Mouse (Mus musculus) CH12.LX (cell line): ENCODE measurements around the gene Wnt5b. TPM values are rescaled to one million over a fixed set of nuclear protein-coding genes. Genes with fewer than 3 reads are reported as not detected.

ENCODE experiments used
- DNase-seq: peaks from one replicate; pipeline ENCODE4 v3.0.0-alpha.2; 2013; ENCODE audit errors: extremely low read depth
- H3K27ac ChIP-seq: 2 replicates; pipeline ENCODE4 v1.5.1; 2012; ENCODE audit warnings: low read depth, mild to moderate bottlenecking, control low read depth, moderate library complexity; ENCODE audit not compliant: insufficient read depth
- H3K27me3 ChIP-seq: replicated peaks from 2 replicates; pipeline ENCODE3; 2012; ENCODE audit warnings: inconsistent platforms
- H3K36me3 ChIP-seq, 2 experiments: replicated peaks in 1 of 2; 2 replicates each; pipeline versions ENCODE3 to v1.6.1; 2012; ENCODE audit warnings: inconsistent platforms in 1 of 2, low read length in 1 of 2, mild to moderate bottlenecking in 1 of 2, mixed read lengths in 1 of 2, moderate library complexity in 1 of 2; ENCODE audit not compliant: control insufficient read depth in 1 of 2, insufficient read depth in 1 of 2
- H3K4me1 ChIP-seq, 2 experiments: 2 replicates each; pipeline ENCODE4 v1.6.1; 2012; ENCODE audit warnings: inconsistent platforms in 1 of 2, moderate library complexity in 1 of 2; ENCODE audit not compliant: insufficient read depth in 2 of 2, control insufficient read depth in 1 of 2
- H3K4me2 ChIP-seq: 2 replicates; pipeline ENCODE4 v1.6.1; 2012; ENCODE audit warnings: low read depth, mild to moderate bottlenecking, control low read depth; ENCODE audit not compliant: poor library complexity, insufficient read depth, severe bottlenecking
- H3K4me3 ChIP-seq, 3 experiments: fragments of 150-350 bp in 1 of 3; sonication (generic) in 1 of 3; replicated peaks in 1 of 3; 2 replicates each; pipeline versions ENCODE3 to v1.5.1; 2011 to 2012; ENCODE audit warnings: low read depth in 2 of 3, low read length in 2 of 3, mild to moderate bottlenecking in 2 of 3, moderate library complexity in 2 of 3, control low read depth in 1 of 3, improper control_type of control experiment in 1 of 3, inconsistent platforms in 1 of 3, mixed read lengths in 1 of 3; ENCODE audit not compliant: poor library complexity in 1 of 3
- H3K79me2 ChIP-seq: replicated peaks from 2 replicates; pipeline ENCODE4 v1.6.1; 2012; ENCODE audit warnings: mild to moderate bottlenecking, moderate library complexity; ENCODE audit not compliant: control insufficient read depth, poor library complexity, insufficient read depth, severe bottlenecking; ENCODE audit errors: extremely low read depth
- H3K9ac ChIP-seq: 2 replicates; pipeline ENCODE4 v1.6.1; 2012; ENCODE audit warnings: low read depth, mild to moderate bottlenecking, control low read depth, moderate library complexity; ENCODE audit not compliant: insufficient read depth
- H3K9me3 ChIP-seq: replicated peaks from 2 replicates; pipeline ENCODE3; 2012; ENCODE audit warnings: low read length, inconsistent platforms, mixed read lengths
- CHD2 ChIP-seq: IDR thresholded peaks from 2 replicates; pipeline ENCODE4 v1.6.1; 2011; ENCODE audit warnings: low read length, improper control_type of control experiment
- CTCF ChIP-seq, 2 experiments: IDR thresholded peaks in 1 of 2; conservative IDR thresholded peaks in 1 of 2; 2 replicates each; pipeline ENCODE4 v1.5.1; 2011 to 2012; ENCODE audit warnings: low read depth in 2 of 2, low read length in 2 of 2, improper control_type of control experiment in 1 of 2, inconsistent platforms in 1 of 2, mild to moderate bottlenecking in 1 of 2, moderate library complexity in 1 of 2
- GABPA ChIP-seq: IDR thresholded peaks from 2 replicates; pipeline ENCODE4 v1.6.1; 2012; ENCODE audit warnings: low read depth, low read length, improper control_type of control experiment, inconsistent platforms; ENCODE audit not compliant: insufficient replicate concordance
- JUND ChIP-seq: conservative IDR thresholded peaks from 2 replicates; pipeline ENCODE4 v1.6.1; 2011; ENCODE audit warnings: low read depth, low read length, improper control_type of control experiment
- KAT2A ChIP-seq: IDR thresholded peaks from 2 replicates; pipeline ENCODE4 v1.6.1; 2012; ENCODE audit warnings: low read length, improper control_type of control experiment, inconsistent platforms; ENCODE audit not compliant: insufficient replicate concordance
- MAX ChIP-seq: IDR thresholded peaks from 2 replicates; pipeline ENCODE4 v1.6.1; 2011; ENCODE audit warnings: low read length, improper control_type of control experiment
- NRF1 ChIP-seq: IDR thresholded peaks from 2 replicates; pipeline ENCODE4 v1.6.1; 2014; ENCODE audit warnings: low read depth, mild to moderate bottlenecking, inconsistent platforms, low read length, improper control_type of control experiment, moderate library complexity
- RCOR1 ChIP-seq: conservative IDR thresholded peaks from 2 replicates; pipeline ENCODE4 v1.6.1; 2012; ENCODE audit warnings: low read depth, mild to moderate bottlenecking, inconsistent platforms, low read length, improper control_type of control experiment
- SIN3A ChIP-seq: IDR thresholded peaks from 2 replicates; pipeline ENCODE4 v1.6.1; 2012; ENCODE audit warnings: low read length, improper control_type of control experiment, inconsistent platforms
- TBP ChIP-seq: conservative IDR thresholded peaks from 2 replicates; pipeline ENCODE4 v1.6.1; 2011; ENCODE audit warnings: low read depth, low read length, improper control_type of control experiment
- TCF12 ChIP-seq: IDR thresholded peaks from 2 replicates; pipeline ENCODE4 v1.6.1; 2014; ENCODE audit warnings: low read depth, mild to moderate bottlenecking, inconsistent platforms, low read length, improper control_type of control experiment
- UBTF ChIP-seq: IDR thresholded peaks from 2 replicates; pipeline ENCODE4 v1.6.1; 2012; ENCODE audit warnings: low read depth, mild to moderate bottlenecking, inconsistent platforms, low read length, improper control_type of control experiment, moderate library complexity
- dilution Hi-C: fragments of 300-500 bp; cut with MboI; formaldehyde crosslinking; loops from 2 replicates; pipeline ENCODE4 v1.14.3; 2020; ENCODE audit warnings: low sequenced_read_pairs; ENCODE audit not compliant: extremely low pct_unique_long_range_greater_than_20kb, extremely low pct_ligation_motif_present
- in situ Hi-C: fragments of 300-500 bp; cut with MboI; formaldehyde crosslinking; loops from 3 replicates; pipeline ENCODE4 v1.14.3; 2019; ENCODE audit warnings: low sequenced_read_pairs, low pct_ligation_motif_present, low pct_unique_long_range_greater_than_20kb, mixed read lengths
- polyA plus RNA-seq: library from polyadenylated mRNA; unstranded; fragments of >175 nt; gene quantifications from 2 replicates; pipeline ENCODE4 v1.2.1, GENCODE M21; 2012; ENCODE audit warnings: low read depth; ENCODE audit not compliant: insufficient read length
- total RNA-seq, 2 experiments: library from RNA; depleted of rRNA; stranded (reverse); fragments of 300-350 nt in 1 of 2; fragments of >200 nt in 1 of 2; gene quantifications; 2 replicates each; pipeline ENCODE4 v1.2.3; 2012 to 2014

The Wnt5b gene
- total and polyA plus RNA-seq, 3 experiments, result 1.2 to 2.0 (median 1.5) TPM

GRCm38 (mm10) chr6:119458166-119458565 lies 86.0 kb downstream of the Wnt5b start:
- H3K27me3 ChIP-seq, result peaks cover 6% of the 10 kb centered on the region
- H3K9ac ChIP-seq, result no peak overlapping the region
- no peaks in the 10 kb centered on the region for H3K9me3 ChIP-seq
- H3K27ac ChIP-seq, result no peak overlapping the region
- in situ Hi-C loops, result no loop called here
- no peak overlapping the region for H3K4me2 ChIP-seq
- H3K36me3 ChIP-seq, result no peaks in the 10 kb centered on the region
- no peaks in the 10 kb centered on the region for H3K79me2 ChIP-seq
- no peaks in the 10 kb centered on the region for H3K4me1 ChIP-seq
- dilution Hi-C loops, result no loop called here
- H3K4me3 ChIP-seq, result no peak overlapping the region
- no peak for TF ChIP-seq RCOR1
- no peak for TF ChIP-seq CHD2
- no peak for TF ChIP-seq GABPA
- no peak for TF ChIP-seq UBTF
- no peak for DNase-seq

- in situ Hi-C loops (no loop called here), dilution Hi-C loops (no loop called here)
- TF ChIP-seq JUND (no peak), CTCF (conservative IDR thresholded peaks at IDR 0.05 in 1 of 2, IDR thresholded peaks at IDR 0.05 in 1 of 2; ENCODE audit: low read depth in 2 of 2, low read length in 2 of 2) (no peak)
- Histone ChIP-seq H3K9me3 (no peaks in the 10 kb centered on the region), H3K9ac (no peak overlapping the region), H3K4me2 (no peak overlapping the region), H3K27ac (no peak overlapping the region), H3K79me2 (no peaks in the 10 kb centered on the region), H3K27me3 (peaks cover 4% of the 10 kb centered on the region), H3K36me3 (no peaks in the 10 kb centered on the region), H3K4me1 (no peaks in the 10 kb centered on the region; a peak in 1 of 4 replicates), H3K4me3 (no peak overlapping the region)
- no peak for DNase-seq
Measured at GRCm38 (mm10) chr6:119451981-119452499, 92.1 kb downstream of the Wnt5b start.

- H3K36me3 ChIP-seq, result no peaks in the 10 kb centered on the region
- no peak overlapping the region for H3K4me2 ChIP-seq
- H3K4me3 ChIP-seq, result no peak overlapping the region
- H3K79me2 ChIP-seq, result no peaks in the 10 kb centered on the region
- H3K9me3 ChIP-seq, result no peaks in the 10 kb centered on the region
- no peak overlapping the region for H3K27ac ChIP-seq
- peaks cover 3 to 6% of the 10 kb centered on the region in 2 experiments for H3K4me1 ChIP-seq
- in situ Hi-C loops, result no loop called here
- H3K9ac ChIP-seq, result no peak overlapping the region
- dilution Hi-C loops, result no loop called here
- TF ChIP-seq KAT2A (no peak), TCF12 (no peak), SIN3A (no peak), NRF1 (no peak), TBP (no peak), MAX (no peak)
- peaks cover 2% of the 10 kb centered on the region for H3K27me3 ChIP-seq
- DNase-seq, result no peak
Measured at GRCm38 (mm10) chr6:119450965-119451943, 92.9 kb downstream of the Wnt5b start.
